Mouse (Mus musculus) kidney, embryonic 14.5 days (tissue): ENCODE data around the gene Slc4a8. TPM values are rescaled to one million over a fixed set of nuclear protein-coding genes. Genes with fewer than 3 reads are reported as not detected.
A peak's percentile ranks its signal among the peaks of the same experiment; 100 is the strongest.

Source experiments
- ATAC-seq: fragments of 200-750 bp; cut with Nextera tagmentation; 2 replicates; pipeline ENCODE4 v1.8.0; 2017; ENCODE audit warnings: moderate number of reproducible peaks, mild to moderate bottlenecking, moderate TSS enrichment, moderate library complexity; ENCODE audit not compliant: low FRiP score, low TSS enrichment
- H3K27ac ChIP-seq: fragments of 300-500 bp; sonication (generic); 2 replicates; pipeline ENCODE4 v1.5.1; 2014; ENCODE audit warnings: low read depth, mild to moderate bottlenecking, low read length, moderate library complexity, mixed read lengths
- H3K27me3 ChIP-seq: fragments of 300-500 bp; sonication (generic); 2 replicates; pipeline ENCODE4 v1.6.1; 2014; ENCODE audit warnings: mild to moderate bottlenecking, low read length; ENCODE audit not compliant: control insufficient read depth, insufficient read depth
- H3K36me3 ChIP-seq: fragments of 300-500 bp; sonication (generic); 2 replicates; pipeline ENCODE4 v1.6.1; 2014; ENCODE audit warnings: low read length, mixed read lengths; ENCODE audit not compliant: control insufficient read depth, insufficient read depth
- H3K4me1 ChIP-seq: fragments of 300-500 bp; sonication (generic); 2 replicates; pipeline ENCODE4 v1.6.1; 2014; ENCODE audit warnings: low read length, mixed read lengths; ENCODE audit not compliant: control insufficient read depth, insufficient read depth
- H3K4me2 ChIP-seq: fragments of 300-500 bp; sonication (generic); replicated peaks from 2 replicates; pipeline ENCODE4 v1.6.1; 2014; ENCODE audit warnings: low read depth, mild to moderate bottlenecking, low read length
- H3K4me3 ChIP-seq: fragments of 300-500 bp; sonication (generic); 2 replicates; pipeline ENCODE4 v1.5.1; 2014; ENCODE audit warnings: mild to moderate bottlenecking, low read length
- H3K9ac ChIP-seq: fragments of 300-500 bp; sonication (generic); 2 replicates; pipeline ENCODE4 v1.6.1; 2014; ENCODE audit warnings: low read depth, mild to moderate bottlenecking, low read length, moderate library complexity
- H3K9me3 ChIP-seq: fragments of 300-500 bp; sonication (generic); 2 replicates; pipeline ENCODE4 v1.6.1; 2016; ENCODE audit warnings: low read length; ENCODE audit not compliant: control insufficient read depth
- whole genome bisulfite sequencing: fragments of 180-500 bp; shearing (Covaris S2); extraction: QIAGEN DNeasy Blood & Tissue Kit; methylation state at CpG from one replicate; pipeline ENCODE4 v1.1.7; 2014; 5-methylcytosine and 5-hydroxymethylcytosine counted together
- polyA plus RNA-seq: library from polyadenylated mRNA; unstranded; fragments of >200 nt; fragmentation: Nextera tagmentation; extraction: Ambion mirVana; gene quantifications from 2 replicates; pipeline ENCODE4 v1.2.1, GENCODE M21; 2014

The Slc4a8 gene
- polyA plus RNA-seq, 1 experiment from 2014 or later = 8.5 TPM

- Histone ChIP-seq H3K4me2 (no peak overlapping the region), H3K4me3 (no peak overlapping the region), H3K27ac (no peak overlapping the region), H3K27me3 (no peaks in the 10 kb centered on the region), H3K9me3 (no peaks in the 10 kb centered on the region), H3K4me1 (peaks cover 7% of the 10 kb centered on the region), H3K36me3 (no peaks in the 10 kb centered on the region), H3K9ac (no peak overlapping the region)
- WGBS = 72% methylated on average over 10 of the region's 10 CpGs
- ATAC-seq = no peak
Observed at GRCm38 (mm10) chr15:100749751-100750538, 11.6 kb upstream of the Slc4a8 start.

- ATAC-seq = no peak
- no peak overlapping the region for H3K9ac ChIP-seq
- no peak overlapping the region for H3K4me2 ChIP-seq
- H3K4me1 ChIP-seq = peaks cover 10% of the 10 kb centered on the region
- 84% methylated on average over 2 of the region's 2 CpGs for WGBS
- H3K27me3 ChIP-seq = no peaks in the 10 kb centered on the region
- no peaks in the 10 kb centered on the region for H3K36me3 ChIP-seq
- no peaks in the 10 kb centered on the region for H3K9me3 ChIP-seq
- H3K4me3 ChIP-seq = no peak overlapping the region
- no peak overlapping the region for H3K27ac ChIP-seq
Observed at GRCm38 (mm10) chr15:100752439-100752838, 9.1 kb upstream of the Slc4a8 start.

- Histone ChIP-seq H3K9me3 (no peaks in the 10 kb centered on the region), H3K9ac (no peak overlapping the region), H3K4me2 (no peak overlapping the region), H3K27me3 (no peaks in the 10 kb centered on the region), H3K4me3 (no peak overlapping the region), H3K27ac (no peak overlapping the region), H3K36me3 (no peaks in the 10 kb centered on the region), H3K4me1 (peaks cover 4% of the 10 kb centered on the region)
- ATAC-seq = no peak
- 69% methylated on average over 5 of the region's 5 CpGs for WGBS
Observed at GRCm38 (mm10) chr15:100753045-100753444, 8.5 kb upstream of the Slc4a8 start.

- Histone ChIP-seq H3K27me3 (no peaks in the 10 kb centered on the region), H3K4me2 (no peak overlapping the region), H3K36me3 (no peaks in the 10 kb centered on the region), H3K4me3 (no peak overlapping the region), H3K9me3 (no peaks in the 10 kb centered on the region), H3K9ac (no peak overlapping the region), H3K4me1 (peaks cover 4% of the 10 kb centered on the region), H3K27ac (no peak overlapping the region)
- 34% methylated on average over 7 of the region's 7 CpGs for WGBS
- no peak for ATAC-seq
Observed at GRCm38 (mm10) chr15:100754041-100754440, 7.5 kb upstream of the Slc4a8 start.

GRCm38 (mm10) chr15:100754805-100755497 is 6.6 kb upstream of the Slc4a8 start:
- Histone ChIP-seq H3K4me2 (peak overlapping the region; percentile 26), H3K9ac (no peak overlapping the region), H3K9me3 (no peaks in the 10 kb centered on the region), H3K27me3 (no peaks in the 10 kb centered on the region), H3K36me3 (no peaks in the 10 kb centered on the region), H3K27ac (no peak overlapping the region), H3K4me1 (peaks cover 4% of the 10 kb centered on the region), H3K4me3 (no peak overlapping the region)
- no peak for ATAC-seq
- 8% methylated on average over 11 of the region's 11 CpGs for WGBS

- no peak for ATAC-seq
- Histone ChIP-seq H3K4me2 (peak overlapping the region; percentile 26), H3K9ac (no peak overlapping the region), H3K27ac (no peak overlapping the region), H3K4me3 (no peak overlapping the region), H3K27me3 (no peaks in the 10 kb centered on the region), H3K4me1 (peaks cover 4% of the 10 kb centered on the region), H3K9me3 (no peaks in the 10 kb centered on the region), H3K36me3 (no peaks in the 10 kb centered on the region)
- WGBS = 14% methylated on average over 6 of the region's 8 CpGs
Observed at GRCm38 (mm10) chr15:100755498-100755859, 6.1 kb upstream of the Slc4a8 start.

GRCm38 (mm10) chr15:100755881-100756624 is 5.5 kb upstream of the Slc4a8 start:
- no peak overlapping the region for H3K4me3 ChIP-seq
- no peak for ATAC-seq
- no peak overlapping the region for H3K27ac ChIP-seq
- H3K36me3 ChIP-seq = no peaks in the 10 kb centered on the region
- no peak overlapping the region for H3K4me2 ChIP-seq
- H3K9ac ChIP-seq = no peak overlapping the region
- no peaks in the 10 kb centered on the region for H3K9me3 ChIP-seq
- WGBS = 64% methylated on average over 3 of the region's 3 CpGs
- no peaks in the 10 kb centered on the region for H3K27me3 ChIP-seq
- peaks cover 4% of the 10 kb centered on the region for H3K4me1 ChIP-seq

GRCm38 (mm10) chr15:100757527-100757978 is 4.0 kb upstream of the Slc4a8 start:
- peak; percentile 6; the same call in 1 of the 2 replicates for ATAC-seq
- no peak overlapping the region for H3K4me2 ChIP-seq

More at GRCm38 (mm10) chr15:100757527-100757978, 4.0 kb upstream of the Slc4a8 start:
- Histone ChIP-seq H3K4me3 (no peak overlapping the region), H3K36me3 (no peaks in the 10 kb centered on the region), H3K9me3 (no peaks in the 10 kb centered on the region), H3K27ac (no peak overlapping the region), H3K27me3 (no peaks in the 10 kb centered on the region), H3K9ac (no peak overlapping the region), H3K4me1 (peaks cover 5% of the 10 kb centered on the region)
- WGBS = 4% methylated on average over 7 of the region's 7 CpGs
